Mouse (Mus musculus): ENCODE results near the gene Vwa3b.
"Not testable (repeated sequence)": the region's sequence is repeated elsewhere in the genome, so short reads cannot be mapped to it uniquely, and the experiment has no call there.

Gene Vwa3b

GRCm38 (mm10) chr1:37025962-37026686, at the start of gene Vwa3b:
Gene Vwa3b (plus strand): TSS chr1:37026596.
- DNase-seq (ENCODE audit: low spot score in 2 of 2), result no peak

DNA sequence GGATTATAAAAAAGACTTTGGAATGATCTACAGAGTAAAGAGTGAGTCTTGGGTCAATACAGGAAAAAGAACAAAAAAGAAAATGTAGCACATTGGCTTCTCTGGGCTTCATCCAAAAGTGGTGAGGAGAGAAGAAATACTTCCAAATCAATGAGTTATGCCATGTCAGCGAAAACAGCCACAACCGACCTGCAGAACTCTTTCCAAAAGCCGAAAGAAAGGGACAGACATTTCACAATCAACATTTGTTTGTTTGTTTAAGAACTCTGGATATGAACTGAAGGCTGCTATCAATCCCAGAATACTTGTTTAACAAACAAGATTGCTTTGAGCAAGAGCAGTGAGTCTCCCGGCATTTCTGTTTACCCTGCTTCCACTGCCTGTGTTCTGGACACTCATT, 49.6 kb upstream of the Vwa3b start:
- no peak for DNase-seq (ENCODE audit: low spot score in 2 of 2)

GRCm38 (mm10) chr1:36982191-36982961, 44.0 kb upstream of the Vwa3b start:
- no peak for DNase-seq (ENCODE audit: low spot score in 2 of 2)

GRCm38 (mm10) chr1:36983754-36984153, 42.6 kb upstream of the Vwa3b start:
- DNase-seq (ENCODE audit: low spot score in 2 of 2), result no peak

- no peak for DNase-seq (ENCODE audit: low spot score in 2 of 2)
These were observed 42.0 kb upstream of the Vwa3b start for GRCm38 (mm10) chr1:36984406-36984805.

DNA sequence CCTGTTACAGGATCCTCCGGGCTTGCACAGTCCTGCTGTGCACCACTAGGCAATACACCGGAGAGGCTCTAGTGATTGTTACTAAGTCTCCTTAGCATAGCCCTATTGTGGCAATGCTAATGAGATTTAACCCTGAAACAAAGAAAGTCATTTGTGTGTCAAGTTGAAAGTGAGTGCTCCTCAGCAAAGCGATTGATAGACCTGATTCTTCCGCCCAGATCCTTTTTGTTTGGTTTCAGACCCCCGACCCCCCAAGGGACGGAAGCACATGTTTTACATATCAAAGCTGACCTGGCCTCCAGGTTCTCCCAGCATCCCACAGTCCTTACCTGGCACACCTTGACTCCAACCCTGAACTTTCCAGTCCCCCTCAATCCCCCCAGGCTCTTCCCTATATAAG, 40.5 kb upstream of the Vwa3b start:
- no peak for DNase-seq (ENCODE audit: low spot score in 2 of 2)

DNA sequence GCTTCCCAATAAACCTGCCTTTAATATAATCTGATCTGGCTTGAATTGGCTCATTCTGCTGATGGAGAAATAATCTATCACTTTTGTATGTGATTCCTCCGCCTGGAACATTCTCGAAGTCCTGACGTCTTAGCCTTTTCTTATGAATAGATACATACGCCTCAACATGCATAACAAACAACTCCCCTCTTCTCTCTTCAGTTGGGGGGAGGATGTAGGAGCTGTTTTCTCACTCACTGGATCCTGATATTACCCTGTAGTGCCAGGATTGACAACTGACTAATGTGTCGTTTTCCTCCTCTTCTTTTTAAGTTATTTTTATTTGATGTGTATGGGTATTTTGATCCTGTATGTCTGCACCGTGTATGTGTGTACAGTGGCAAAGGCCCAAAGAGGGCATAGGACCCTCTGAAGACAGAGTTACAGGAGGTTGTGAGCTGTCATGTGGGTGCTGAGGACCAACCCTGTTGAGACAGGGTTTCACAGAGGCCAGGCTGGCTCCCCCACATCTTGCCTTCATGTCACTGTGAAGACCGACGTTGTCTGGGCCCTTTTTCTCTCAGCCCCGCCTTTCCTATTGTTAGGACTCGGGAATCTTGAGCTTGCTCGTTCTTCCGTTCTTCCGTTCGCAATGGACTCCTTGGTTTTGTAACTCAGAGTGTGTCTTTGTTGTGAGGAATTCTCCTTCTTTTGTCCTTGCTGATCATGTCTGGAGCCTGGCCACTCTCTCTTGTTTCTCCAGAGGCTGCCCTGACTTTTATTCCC, 39.8 kb upstream of the Vwa3b start:
- DNase-seq (ENCODE audit: low spot score in 2 of 2), result no peak

DNA sequence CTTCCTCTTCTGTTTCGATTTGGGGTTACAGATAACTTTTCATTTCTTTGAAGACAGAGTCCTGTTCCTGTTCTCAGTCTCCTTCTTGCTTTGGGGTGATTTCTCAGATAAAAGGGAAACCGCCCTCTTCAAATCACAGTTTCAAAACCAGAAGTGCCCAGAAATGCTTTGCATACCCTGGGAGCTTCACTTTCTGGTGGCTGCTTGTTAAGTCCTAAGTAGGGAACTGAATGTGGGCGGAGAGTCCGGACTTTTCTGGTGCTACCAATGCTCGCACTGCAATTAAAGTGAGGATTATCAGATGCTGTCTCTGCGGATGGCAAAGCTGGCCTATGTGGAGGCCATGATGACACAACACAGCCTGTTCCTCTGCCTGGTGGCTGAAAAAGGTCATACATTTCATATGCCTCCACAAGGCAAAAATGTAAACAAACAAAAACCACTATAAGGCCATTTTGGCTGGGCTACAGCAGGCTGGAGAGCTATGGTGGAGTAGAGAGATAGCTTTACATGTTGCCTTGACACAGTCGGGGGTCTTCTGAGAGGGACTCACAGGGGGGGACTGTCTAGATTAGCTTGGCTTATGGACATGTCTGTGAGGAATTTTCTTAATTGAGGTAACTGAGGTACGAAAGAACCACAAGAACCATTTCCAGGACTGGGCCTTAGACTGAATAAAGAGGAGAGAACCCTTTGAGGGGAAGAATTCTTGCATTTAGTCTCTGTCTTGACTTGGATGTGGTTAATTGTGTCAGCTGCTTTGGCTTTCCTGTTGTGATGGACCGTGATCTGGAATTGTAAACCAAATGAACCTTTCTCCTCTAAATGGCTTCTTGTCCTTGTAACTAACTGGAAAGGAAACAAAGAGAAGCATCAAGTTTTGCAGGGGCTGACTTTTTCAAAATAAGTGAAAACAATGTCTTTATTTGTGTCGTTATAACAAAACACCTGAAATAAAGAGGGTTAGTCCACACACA, 38.9 kb upstream of the Vwa3b start:
- no peak for DNase-seq (ENCODE audit: low spot score in 2 of 2)

- DNase-seq (ENCODE audit: low spot score in 2 of 2), result no peak
These were observed 38.2 kb upstream of the Vwa3b start for GRCm38 (mm10) chr1:36988161-36988560.

GRCm38 (mm10) chr1:36988561-36988960, 37.8 kb upstream of the Vwa3b start:
- no peak for DNase-seq (ENCODE audit: low spot score in 2 of 2)

DNA sequence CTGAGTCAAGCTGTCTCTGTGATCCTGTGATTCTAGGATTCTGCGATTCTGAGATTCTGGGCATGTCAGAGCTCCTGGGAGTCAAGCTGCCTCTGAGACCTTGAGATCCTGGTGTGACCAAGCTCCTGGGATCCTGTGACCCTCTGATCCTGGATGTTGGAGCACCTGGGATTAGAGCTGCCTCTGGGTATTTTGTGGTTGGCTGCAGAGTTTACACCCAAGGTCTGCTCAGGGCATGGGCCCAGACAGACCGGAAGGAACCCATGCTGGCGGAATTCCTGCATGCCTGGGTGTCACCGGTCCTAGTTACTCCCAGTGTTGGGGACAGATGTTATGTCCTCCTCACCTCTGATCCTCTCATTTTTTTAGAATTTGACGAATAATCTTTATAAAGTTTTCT, 32.1 kb upstream of the Vwa3b start:
- DNase-seq (ENCODE audit: low spot score in 2 of 2), result no peak

DNA sequence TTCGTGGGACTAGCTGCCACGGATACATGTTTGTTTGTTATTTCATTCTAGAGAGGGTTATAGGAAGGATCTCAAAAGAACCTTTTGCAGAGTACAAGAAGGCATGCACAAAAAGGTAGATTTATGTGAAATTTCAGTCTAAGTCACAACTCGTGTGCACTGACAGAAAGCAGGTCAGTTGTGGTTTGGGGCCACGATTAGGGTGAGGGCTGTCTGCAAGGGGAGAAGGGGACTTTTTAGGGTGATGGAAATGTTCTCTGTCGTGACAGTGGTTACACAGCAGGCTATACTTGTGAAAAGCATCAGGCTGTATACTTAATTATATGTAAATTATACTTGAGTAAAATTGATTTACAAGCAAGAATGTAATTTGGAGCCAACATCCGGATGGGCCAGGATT, 30.6 kb upstream of the Vwa3b start:
- no peak for DNase-seq (ENCODE audit: low spot score in 2 of 2)

DNA sequence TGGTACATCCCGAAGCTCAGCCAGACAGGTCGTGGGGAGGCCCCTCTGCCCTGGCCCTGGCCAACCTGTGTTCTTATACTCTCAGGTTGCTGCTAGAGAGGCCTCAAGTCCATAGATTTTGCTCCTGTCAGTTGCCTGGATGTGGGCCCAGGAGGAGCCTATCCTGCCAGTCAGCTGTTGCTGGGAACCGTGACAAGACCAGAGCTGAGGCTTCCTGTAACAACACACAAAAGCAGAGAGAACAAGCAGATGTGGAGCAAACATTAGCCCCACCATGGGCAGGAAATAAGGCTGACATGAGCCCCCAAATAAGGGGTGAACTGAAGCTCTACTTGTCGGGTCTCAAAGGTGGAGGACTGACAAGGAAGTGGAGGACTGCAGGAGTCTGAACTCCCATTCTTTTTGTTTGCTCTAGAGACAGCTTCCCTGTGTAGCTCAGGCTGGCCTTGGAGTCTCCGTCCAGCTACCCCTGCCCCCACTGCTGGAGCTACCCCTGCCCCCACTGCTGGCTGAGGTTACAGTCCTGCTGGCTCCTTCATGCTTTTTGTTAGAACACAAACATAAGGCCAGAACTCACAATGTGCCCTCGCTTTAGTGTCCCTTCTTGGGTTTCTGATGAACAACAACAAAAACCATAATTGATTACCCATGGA, 29.7 kb upstream of the Vwa3b start:
- peak in 1 of 2 experiments; percentile 32 for DNase-seq (ENCODE audit: low spot score in 2 of 2)

DNA sequence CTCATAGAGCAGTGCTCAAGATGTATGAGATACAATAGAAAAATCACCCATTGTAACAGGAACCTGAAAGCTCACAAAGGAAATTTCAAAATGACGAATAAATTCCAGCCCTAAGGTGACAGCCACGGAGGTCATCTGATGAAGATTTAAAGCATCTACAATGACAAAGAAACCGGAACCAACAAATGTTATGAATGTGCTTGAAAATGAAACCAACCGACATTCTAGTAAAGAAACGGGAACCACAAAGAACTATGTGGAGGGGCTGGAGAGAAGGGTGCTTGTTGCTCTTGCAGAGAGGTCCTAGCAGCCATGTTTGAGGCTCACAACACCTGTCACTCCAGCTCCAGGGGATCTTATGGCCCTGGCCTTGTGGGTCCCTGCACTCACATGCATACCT, 26.1 kb upstream of the Vwa3b start:
- no peak for DNase-seq (ENCODE audit: low spot score in 2 of 2)

DNA sequence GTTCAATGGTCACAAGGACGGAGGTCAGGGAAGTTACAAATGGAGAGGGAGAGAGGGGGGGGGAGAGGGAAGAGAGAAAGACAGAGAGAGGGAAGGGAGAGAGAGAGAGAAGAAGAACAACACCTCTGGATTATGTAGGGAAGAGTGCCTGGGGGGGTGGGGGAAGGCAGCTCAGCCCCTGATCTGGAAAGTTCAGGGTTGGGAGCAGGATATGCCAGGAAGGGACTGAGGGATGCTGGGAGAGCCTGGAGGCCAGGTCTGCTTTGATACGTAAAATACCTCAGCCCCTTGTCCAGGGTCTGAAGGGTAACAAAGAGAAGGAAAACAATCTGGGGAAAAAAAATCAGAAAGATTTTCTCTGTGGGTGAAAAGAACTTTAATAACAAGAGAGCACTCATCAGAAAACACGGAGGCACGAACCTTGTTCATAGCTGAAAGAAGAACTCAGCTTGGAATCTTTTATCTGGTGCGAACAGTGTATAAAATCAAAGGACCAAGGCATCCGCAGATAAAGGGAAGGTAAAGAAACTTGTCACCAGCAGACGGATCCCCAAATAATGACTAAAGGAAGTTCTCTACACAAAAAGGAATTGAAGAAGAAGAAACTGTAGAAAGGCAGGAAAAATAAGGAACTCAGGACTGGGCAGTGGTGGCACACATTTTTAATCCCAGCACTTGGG, 24.6 kb upstream of the Vwa3b start:
- no peak for DNase-seq (ENCODE audit: low spot score in 2 of 2)

DNA sequence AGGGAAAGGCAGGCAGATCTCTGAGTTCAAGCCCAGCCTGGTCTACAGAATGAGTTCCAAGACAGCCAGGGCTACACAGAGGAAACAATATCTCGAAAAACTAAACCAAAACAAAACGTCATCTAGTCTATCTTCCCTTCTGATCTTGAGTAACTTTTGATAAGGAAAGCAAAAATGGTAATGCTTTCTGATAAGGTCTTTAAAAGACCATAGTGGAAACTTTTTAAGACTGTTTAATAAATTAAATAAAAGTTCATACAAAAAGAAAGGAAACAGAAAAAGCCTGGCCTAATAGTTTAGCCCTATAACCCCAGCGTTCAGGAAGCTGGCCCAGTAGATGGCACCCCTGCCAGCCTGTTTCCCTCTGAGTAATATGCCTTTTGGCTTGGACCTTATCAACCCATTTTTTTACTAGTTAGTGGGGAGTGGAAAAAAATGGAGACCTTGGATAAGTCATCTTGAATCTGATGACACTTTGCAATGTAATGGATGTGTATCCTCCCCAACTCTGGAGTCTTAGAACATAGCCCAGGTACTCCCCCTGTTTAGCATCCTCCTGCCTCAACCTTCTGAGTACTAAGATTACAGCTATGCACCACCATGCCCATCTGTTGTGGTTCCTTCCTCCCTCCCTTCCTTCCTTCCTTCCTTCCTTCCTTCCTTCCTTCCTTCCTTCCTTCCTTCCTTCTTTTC, 23.9 kb upstream of the Vwa3b start:
- no peak for DNase-seq (ENCODE audit: low spot score in 2 of 2)

DNA sequence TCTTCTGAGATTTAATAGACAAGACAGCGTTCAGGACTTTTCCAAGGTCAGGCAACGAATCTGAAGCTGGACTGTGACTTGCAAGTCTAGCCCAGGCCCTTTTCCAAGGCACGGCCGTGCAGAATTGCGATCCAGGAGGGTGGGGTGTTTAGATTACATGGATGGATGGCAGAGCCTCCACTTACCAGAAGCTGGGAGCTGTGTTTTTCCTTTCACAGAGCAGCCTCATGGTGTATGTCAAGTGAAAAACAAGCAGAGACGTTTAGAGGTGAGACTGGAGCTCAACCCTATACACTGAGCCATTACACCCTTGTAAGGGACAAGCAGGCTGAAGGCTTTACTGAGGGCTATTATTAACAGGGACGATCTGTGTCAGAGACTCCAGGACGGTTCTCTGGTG, 21.9 kb upstream of the Vwa3b start:
- no peak for DNase-seq (ENCODE audit: low spot score in 2 of 2)

DNA sequence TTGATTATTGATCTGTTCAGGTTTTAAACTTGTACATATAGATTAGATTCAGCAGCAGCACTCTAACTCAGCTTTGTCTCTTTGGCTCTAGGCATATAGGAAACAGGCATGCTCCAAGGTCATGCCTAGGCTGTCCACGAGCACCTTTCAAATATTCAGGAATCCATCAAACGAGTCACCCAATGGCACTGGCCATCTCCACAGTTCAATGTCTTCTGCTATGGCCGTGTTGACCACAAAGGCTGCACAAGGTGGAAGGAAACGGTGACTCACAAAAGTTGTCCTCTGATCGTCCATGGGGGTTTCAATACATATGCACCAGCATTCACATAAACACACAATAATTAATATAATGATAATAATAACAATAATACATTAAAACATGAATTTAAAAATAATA, 21.4 kb upstream of the Vwa3b start:
- no peak for DNase-seq (ENCODE audit: low spot score in 2 of 2)

DNA sequence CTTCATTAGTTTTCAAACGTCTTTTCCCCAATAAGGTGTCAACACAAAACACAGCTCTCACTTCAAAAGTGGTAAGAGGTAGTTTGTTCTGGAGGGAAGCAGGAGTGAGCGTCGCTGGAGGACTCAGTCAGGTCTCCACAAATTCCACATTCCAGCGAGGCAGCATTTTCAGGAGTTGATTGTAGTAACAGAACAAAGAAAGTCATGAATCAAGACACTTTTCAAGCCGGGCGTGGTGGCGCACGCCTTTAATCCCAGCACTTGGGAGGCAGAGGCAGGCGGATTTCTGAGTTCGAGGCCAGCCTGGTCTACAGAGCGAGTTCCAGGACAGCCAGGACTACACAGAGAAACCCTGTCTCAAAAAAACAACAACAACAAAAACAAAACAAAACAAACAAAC, 19.9 kb upstream of the Vwa3b start:
- not testable (repeated sequence) for DNase-seq (ENCODE audit: low spot score in 2 of 2)

DNA sequence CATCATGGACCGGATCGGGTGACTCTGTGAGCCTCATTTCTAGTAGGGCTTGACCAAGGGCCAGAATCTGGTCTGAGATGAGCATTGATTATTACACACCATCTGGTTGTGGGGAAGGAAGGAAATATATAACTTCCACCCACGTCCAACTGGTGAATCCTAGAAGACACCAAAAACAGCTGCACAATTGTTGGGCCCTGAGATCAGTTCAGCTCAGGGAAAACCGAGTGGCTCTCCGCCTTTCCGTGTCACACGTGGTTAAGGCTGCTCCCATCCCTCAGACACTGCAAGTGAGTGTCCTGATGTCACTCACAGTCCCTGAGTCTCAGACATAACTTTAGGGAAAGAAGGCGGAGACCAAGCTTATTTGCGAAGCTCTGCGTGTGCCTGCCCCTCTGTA, 16.5 kb upstream of the Vwa3b start:
- DNase-seq (ENCODE audit: low spot score in 2 of 2), result no peak

Measured in cerebellum, postnatal 4 days (tissue).